Mouse (Mus musculus) hindbrain, postnatal 0 days (tissue): ENCODE data around the gene Vps54. TPM values are rescaled to one million over a fixed set of nuclear protein-coding genes. Genes with fewer than 3 reads are reported as not detected.

ENCODE experiments used
- ATAC-seq: fragments of 200-750 bp; cut with Nextera tagmentation; 2 replicates; pipeline ENCODE4 v1.8.0; 2017; ENCODE audit warnings: mild to moderate bottlenecking, moderate TSS enrichment, moderate library complexity
- DNase-seq: peaks from one replicate; pipeline ENCODE4 v3.0.0-alpha.2; 2015; ENCODE audit warnings: low spot score
- H3K27ac ChIP-seq: fragments of 300-500 bp; sonication (generic); 2 replicates; pipeline ENCODE4 v1.5.1; 2014; ENCODE audit warnings: mild to moderate bottlenecking
- H3K27me3 ChIP-seq: fragments of 300-500 bp; sonication (generic); 2 replicates; pipeline ENCODE4 v1.6.1; 2014; ENCODE audit warnings: low read length, mixed read lengths; ENCODE audit not compliant: insufficient read depth
- H3K36me3 ChIP-seq: fragments of 300-500 bp; sonication (generic); 2 replicates; pipeline ENCODE4 v1.6.1; 2014; ENCODE audit warnings: low read length, mixed read lengths; ENCODE audit not compliant: insufficient read depth
- H3K4me1 ChIP-seq: fragments of 300-500 bp; sonication (generic); 2 replicates; pipeline ENCODE4 v1.6.1; 2014; ENCODE audit warnings: antibody characterized with exemption, low read length, mixed read lengths; ENCODE audit not compliant: insufficient read depth
- H3K4me2 ChIP-seq: fragments of 300-500 bp; sonication (generic); 2 replicates; pipeline ENCODE4 v1.6.1; 2014; ENCODE audit warnings: low read depth, mild to moderate bottlenecking, low read length, moderate library complexity, mixed read lengths
- H3K4me3 ChIP-seq: fragments of 300-500 bp; sonication (generic); 2 replicates; pipeline ENCODE4 v1.5.1; 2014; ENCODE audit warnings: low read length
- H3K9ac ChIP-seq: fragments of 300-500 bp; sonication (generic); replicated peaks from 2 replicates; pipeline ENCODE4 v1.6.1; 2014; ENCODE audit warnings: mild to moderate bottlenecking, low read length, moderate library complexity, mixed read lengths
- H3K9me3 ChIP-seq: fragments of 300-500 bp; sonication (generic); 2 replicates; pipeline ENCODE4 v1.6.1; 2016; ENCODE audit warnings: low read length, mixed read lengths
- CTCF ChIP-seq: IDR thresholded peaks from 2 replicates; pipeline ENCODE4 v1.5.1; 2016; ENCODE audit warnings: antibody characterized with exemption, control low read depth, low read depth
- WGBS: fragments of 180-500 bp; shearing (Covaris S2); extraction: QIAGEN DNeasy Blood & Tissue Kit; methylation state at CpG from one replicate; pipeline ENCODE4 v1.1.7; 2014; 5-methylcytosine and 5-hydroxymethylcytosine counted together
- polyA plus RNA-seq: library from polyadenylated mRNA; unstranded; fragments of >200 nt; fragmentation: Nextera tagmentation; extraction: Ambion mirVana; gene quantifications from 2 replicates; pipeline ENCODE4 v1.2.1, GENCODE M21; 2015
- total RNA-seq: library from RNA; depleted of rRNA; stranded (reverse); fragments of >200 nt; gene quantifications from 2 replicates; pipeline ENCODE4 v1.2.3, GENCODE M21; 2014

Gene Vps54
- total and polyA plus RNA-seq, 2 experiments from 2014 or later = 5.7 to 23.8 TPM

- Histone ChIP-seq H3K4me3 (no peak overlapping the region), H3K36me3 (peaks cover 10% of the 10 kb centered on the region), H3K9me3 (no peaks in the 10 kb centered on the region), H3K27ac (no peak overlapping the region), H3K9ac (no peak overlapping the region), H3K27me3 (no peaks in the 10 kb centered on the region), H3K4me1 (no peaks in the 10 kb centered on the region), H3K4me2 (no peak overlapping the region)
- DNase-seq (no peak), ATAC-seq (no peak)
- WGBS = 93% methylated on average over 5 of the region's 5 CpGs
- TF ChIP-seq CTCF = no peak
Measured at GRCm38 (mm10) chr11:21328141-21328540, 89.1 kb downstream of the Vps54 start.

GRCm38 (mm10) chr11:21332639-21333295 is 93.7 kb downstream of the Vps54 start:
- Histone ChIP-seq H3K9me3 (no peaks in the 10 kb centered on the region), H3K4me2 (no peak overlapping the region), H3K4me1 (no peaks in the 10 kb centered on the region), H3K9ac (no peak overlapping the region), H3K36me3 (peaks cover 10% of the 10 kb centered on the region), H3K27me3 (no peaks in the 10 kb centered on the region), H3K27ac (no peak overlapping the region), H3K4me3 (no peak overlapping the region)
- ATAC-seq = no peak
- WGBS = 91% methylated on average over 5 of the region's 5 CpGs
- TF ChIP-seq CTCF = no peak
- no peak for DNase-seq

GRCm38 (mm10) chr11:21337855-21338254 is 98.8 kb downstream of the Vps54 start:
- Histone ChIP-seq H3K27me3 (no peaks in the 10 kb centered on the region), H3K9me3 (no peaks in the 10 kb centered on the region), H3K36me3 (no peaks in the 10 kb centered on the region; the same call in 1 of the 2 replicates), H3K4me3 (no peak overlapping the region), H3K27ac (no peak overlapping the region), H3K4me1 (no peaks in the 10 kb centered on the region), H3K9ac (no peak overlapping the region), H3K4me2 (no peak overlapping the region)
- ATAC-seq = no peak
- no peak for TF ChIP-seq CTCF
- WGBS = 89% methylated on average over 1 of the region's 1 CpGs
- no peak for DNase-seq

DNA sequence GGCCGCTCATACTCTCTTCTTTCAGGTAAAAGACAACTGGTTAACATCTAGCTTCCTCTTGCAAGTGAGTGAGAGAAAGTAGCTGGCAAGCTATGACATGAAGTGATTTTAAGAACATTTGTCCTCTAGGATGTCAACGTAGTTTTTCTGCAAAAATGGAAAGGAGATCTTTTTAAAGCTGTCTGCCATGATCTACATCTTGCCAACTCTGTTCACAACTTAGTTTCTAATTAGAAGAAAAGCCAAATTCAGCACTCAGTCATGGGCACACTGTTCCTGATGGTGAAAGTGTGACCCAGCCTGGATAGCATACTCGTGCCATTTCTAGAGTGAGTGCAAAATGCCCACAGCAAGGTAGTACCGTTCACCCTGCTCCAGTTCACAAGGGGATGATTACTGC is 100.0 kb downstream of the Vps54 start:
- H3K4me2 ChIP-seq = no peak overlapping the region
- 89% methylated on average over 4 of the region's 4 CpGs for WGBS
- H3K27me3 ChIP-seq = no peaks in the 10 kb centered on the region
- DNase-seq (no peak), ATAC-seq (no peak)
- no peak for TF ChIP-seq CTCF
- H3K36me3 ChIP-seq = no peaks in the 10 kb centered on the region; the same call in 1 of the 2 replicates
- no peak overlapping the region for H3K9ac ChIP-seq
- no peaks in the 10 kb centered on the region for H3K4me1 ChIP-seq
- H3K27ac ChIP-seq = no peak overlapping the region
- no peaks in the 10 kb centered on the region for H3K9me3 ChIP-seq
- H3K4me3 ChIP-seq = no peak overlapping the region

- no peak overlapping the region for H3K9ac ChIP-seq
- no peak overlapping the region for H3K4me3 ChIP-seq
- no peaks in the 10 kb centered on the region for H3K9me3 ChIP-seq
- H3K27ac ChIP-seq = no peak overlapping the region
- ATAC-seq (no peak), DNase-seq (no peak)
- H3K36me3 ChIP-seq = no peaks in the 10 kb centered on the region; the same call in 1 of the 2 replicates
- H3K4me2 ChIP-seq = no peak overlapping the region
- H3K4me1 ChIP-seq = no peaks in the 10 kb centered on the region
- no peaks in the 10 kb centered on the region for H3K27me3 ChIP-seq
- TF ChIP-seq CTCF = no peak
- WGBS = 96% methylated on average over 5 of the region's 5 CpGs
Measured at GRCm38 (mm10) chr11:21343490-21343889, 104.4 kb downstream of the Vps54 start.

DNA sequence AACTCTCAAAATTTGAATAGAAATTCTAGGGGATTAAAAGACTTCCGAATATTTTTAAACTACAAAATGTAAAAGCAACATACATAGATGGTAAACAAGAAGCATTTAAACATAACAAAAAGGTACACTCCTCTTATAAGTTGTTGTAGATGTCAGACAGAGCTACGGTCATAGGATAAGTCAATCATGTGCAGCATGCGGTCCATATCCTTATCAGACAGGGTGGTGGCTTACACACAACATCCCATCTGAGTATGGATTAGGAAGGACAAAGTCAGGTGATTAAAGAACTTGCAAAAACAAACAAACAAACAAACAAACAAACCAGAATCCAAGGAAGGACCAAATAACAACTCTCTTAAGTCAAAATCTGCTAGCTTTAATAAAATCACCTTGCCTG is 106.9 kb downstream of the Vps54 start:
- no peak overlapping the region for H3K27ac ChIP-seq
- ATAC-seq = no peak
- no peak overlapping the region for H3K9ac ChIP-seq
- H3K9me3 ChIP-seq = no peaks in the 10 kb centered on the region
- H3K4me2 ChIP-seq = no peak overlapping the region
- no peaks in the 10 kb centered on the region; the same call in 1 of the 2 replicates for H3K36me3 ChIP-seq
- 92% methylated on average over 3 of the region's 3 CpGs for WGBS
- H3K4me3 ChIP-seq = no peak overlapping the region
- no peak for TF ChIP-seq CTCF
- no peaks in the 10 kb centered on the region for H3K4me1 ChIP-seq
- no peak for DNase-seq
- no peaks in the 10 kb centered on the region for H3K27me3 ChIP-seq

GRCm38 (mm10) chr11:21348890-21349289 is 109.8 kb downstream of the Vps54 start:
- Histone ChIP-seq H3K4me1 (no peaks in the 10 kb centered on the region), H3K36me3 (0 out of 2 replicates have a peak, but pooled peaks cover 3% of the 10 kb centered on the region), H3K9me3 (no peaks in the 10 kb centered on the region), H3K27ac (no peak overlapping the region), H3K4me3 (no peak overlapping the region), H3K27me3 (no peaks in the 10 kb centered on the region), H3K9ac (no peak overlapping the region), H3K4me2 (no peak overlapping the region)
- no peak for DNase-seq
- WGBS = 91% methylated on average over 2 of the region's 2 CpGs
- no peak for ATAC-seq
- TF ChIP-seq CTCF = no peak
